Mouse (Mus musculus) 3134 (cell line): ENCODE results near the gene Zfp398.

ENCODE experiments used
- DNase-seq: peaks from one replicate; pipeline ENCODE4 v3.0.0-alpha.2; 2011; ENCODE audit warnings: low spot score; ENCODE audit not compliant: insufficient read length; ENCODE audit errors: extremely low read depth

The Zfp398 gene

DNA sequence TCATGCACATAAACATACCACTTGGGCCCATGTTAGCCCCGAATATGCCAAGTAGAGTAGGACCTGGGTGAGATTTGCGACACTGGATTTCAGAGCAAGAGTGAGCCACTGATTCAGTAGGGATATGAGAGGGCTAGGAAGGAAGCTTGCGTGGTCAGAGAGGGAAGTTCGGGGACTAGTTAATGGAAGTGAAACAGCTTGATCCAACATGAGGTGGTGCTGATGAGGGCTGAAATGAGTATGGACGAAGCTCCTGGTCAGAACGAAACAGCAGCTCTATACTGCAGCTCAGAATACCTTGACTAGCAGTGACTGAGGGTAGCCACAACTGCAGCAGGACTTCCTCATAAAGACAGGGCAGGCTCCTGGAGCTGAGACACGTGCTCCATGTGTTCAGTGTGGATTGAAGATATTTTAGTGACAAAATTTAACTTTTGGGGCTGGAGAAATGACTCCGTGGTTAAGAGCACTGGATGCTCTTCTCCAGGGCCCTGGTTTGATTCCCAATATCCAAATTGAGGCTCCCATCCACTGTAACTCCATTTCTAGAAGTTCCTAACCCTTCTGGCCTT is 53.4 kb downstream of the Zfp398 start:
- no peak for DNase-seq

GRCm38 (mm10) chr6:47899416-47899815 is 64.0 kb downstream of the Zfp398 start:
- DNase-seq, result no peak

- no peak for DNase-seq
These were observed 68.1 kb downstream of the Zfp398 start for GRCm38 (mm10) chr6:47903587-47903986.

- DNase-seq, result no peak
These were observed 68.9 kb downstream of the Zfp398 start for GRCm38 (mm10) chr6:47904361-47904760.

GRCm38 (mm10) chr6:47904917-47905695 is 69.6 kb downstream of the Zfp398 start:
- peak; percentile 11 for DNase-seq

- DNase-seq, result no peak
These were observed 70.9 kb downstream of the Zfp398 start for GRCm38 (mm10) chr6:47906326-47906725.

DNA sequence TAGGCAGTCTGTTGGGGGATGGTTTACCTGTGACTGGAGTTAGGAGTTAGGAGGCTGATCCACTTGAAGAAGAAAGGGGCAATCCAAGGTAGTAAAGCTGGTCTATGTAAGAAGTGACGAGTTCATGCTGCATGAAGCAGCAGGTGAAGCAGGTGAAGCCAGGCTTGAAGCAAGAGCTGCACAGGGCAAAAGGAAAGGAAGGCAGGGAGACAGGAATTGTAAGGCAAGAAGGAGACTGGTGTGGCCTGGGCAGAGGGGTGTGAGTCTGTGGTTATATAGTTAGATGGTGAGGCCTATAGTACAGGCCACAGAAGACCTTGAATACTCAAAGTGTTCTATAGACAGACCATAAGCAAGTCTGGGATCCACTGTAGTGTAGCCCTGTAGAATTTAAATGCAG is 73.5 kb downstream of the Zfp398 start:
- no peak for DNase-seq

DNA sequence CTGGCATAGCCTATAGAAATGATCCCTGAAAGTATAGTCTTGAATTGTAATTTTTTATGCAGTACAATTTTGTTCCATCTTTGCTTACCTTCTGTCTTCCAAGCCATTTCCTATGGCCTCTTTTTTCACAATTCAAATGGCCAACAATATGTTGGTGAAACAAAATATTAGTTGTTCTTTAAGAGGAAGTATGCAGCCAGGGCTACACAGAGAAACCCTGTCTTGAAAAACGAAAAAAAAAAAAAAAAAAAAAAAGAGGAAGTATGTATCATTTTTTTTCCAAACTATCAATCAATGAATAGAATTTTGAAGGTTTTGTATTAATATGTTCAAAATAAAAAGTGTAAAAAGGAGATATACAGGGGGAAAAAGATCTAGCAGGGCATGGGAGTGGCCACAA is 76.2 kb downstream of the Zfp398 start:
- DNase-seq, result no peak

DNA sequence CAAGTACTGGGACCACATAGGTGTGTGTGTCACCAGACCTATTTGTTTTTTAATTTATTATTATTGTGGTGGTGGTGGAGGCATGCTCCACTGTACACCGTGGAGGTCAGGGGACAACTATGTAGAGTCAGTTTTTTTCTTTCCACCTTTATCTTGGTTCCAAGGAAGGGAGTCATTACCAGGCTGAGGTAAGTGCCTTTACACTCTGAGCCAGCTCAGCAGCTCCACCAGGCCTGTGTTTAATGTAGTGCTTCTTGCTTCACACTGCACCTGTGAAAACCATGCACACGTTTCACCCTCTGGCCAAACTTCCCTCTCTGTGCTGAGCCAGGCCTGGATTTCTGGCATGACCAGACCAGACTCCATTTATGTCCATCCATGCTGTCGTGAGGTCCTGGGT is 77.5 kb downstream of the Zfp398 start:
- DNase-seq, result no peak

DNA sequence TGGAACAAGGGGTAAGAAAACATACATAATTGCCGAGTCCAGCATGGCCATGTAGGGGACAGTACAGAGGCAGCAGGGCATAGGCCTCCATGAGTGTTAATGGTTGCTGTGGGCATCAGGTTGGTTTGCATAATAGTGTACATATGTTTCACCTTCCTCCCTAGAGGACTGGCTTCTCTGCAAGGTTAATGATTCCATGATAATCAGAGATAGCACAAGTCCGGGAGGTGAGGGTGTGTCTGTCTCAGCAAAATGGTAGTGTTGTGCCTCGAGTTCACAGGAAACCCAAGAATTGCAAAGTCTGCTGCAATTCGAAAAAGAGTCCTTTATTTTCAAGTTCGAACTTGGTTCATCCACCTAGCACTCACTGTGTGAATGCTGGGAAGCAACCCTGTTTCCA is 81.6 kb downstream of the Zfp398 start:
- DNase-seq, result no peak

DNA sequence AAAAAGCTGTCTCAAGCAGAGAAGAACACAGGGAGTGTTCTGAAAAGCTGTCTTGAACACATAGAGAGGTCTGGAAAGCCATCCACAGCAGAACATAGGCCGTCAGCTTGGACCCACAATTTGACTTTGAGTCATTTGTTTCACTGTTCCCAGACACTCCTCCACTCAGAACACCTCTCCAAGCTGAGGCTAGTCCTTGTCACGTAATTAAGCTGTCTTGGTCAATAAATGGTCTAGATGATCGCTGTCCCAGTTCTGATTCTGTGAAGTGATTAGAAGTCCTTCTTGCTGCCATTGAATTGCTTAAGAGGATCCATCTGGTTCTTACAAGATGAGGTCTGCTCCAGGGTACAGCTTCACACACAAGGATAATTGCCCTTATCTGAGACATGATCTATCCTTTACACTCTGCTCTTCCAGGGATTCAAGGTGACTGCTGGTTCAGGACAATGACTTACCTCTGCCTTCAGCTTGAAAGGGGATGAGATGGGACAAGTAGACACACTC is 83.4 kb downstream of the Zfp398 start:
- DNase-seq, result no peak

DNA sequence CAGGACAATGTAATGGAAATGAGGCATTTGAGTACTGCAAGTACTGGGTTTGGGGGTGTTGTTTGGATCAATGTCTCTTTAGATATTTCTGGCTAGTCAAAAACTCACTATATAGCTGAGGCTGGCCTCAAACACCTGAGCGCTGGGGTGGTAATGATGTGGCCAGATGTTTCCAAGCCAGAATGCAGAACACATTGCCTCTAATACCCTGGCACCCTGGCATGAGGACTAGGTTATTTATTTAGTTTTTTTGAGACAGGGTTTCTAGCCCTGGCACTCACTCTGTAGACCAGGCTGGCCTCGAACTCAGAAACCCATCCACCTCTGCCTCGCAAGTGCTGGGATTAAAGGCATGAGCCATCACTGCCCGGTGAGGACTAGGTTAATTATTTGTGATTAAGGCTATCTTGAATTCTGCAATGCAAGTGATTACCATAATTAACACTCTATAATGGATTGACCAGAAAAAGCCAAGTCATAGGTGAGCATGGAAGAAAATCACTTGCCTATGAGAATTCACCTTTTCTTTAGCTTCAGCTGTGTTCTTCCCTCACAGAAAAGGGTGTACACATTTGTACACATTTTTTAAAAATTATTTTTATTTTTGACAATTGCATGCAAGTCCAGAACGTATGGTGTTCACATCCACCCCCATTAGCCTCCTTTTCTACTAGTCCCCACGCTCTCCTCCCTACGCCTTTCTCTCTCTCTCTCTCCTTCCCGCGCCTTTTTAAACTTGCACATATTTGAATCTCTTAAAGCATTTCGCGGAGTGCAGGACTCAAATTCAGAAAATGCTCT is 84.4 kb downstream of the Zfp398 start:
- DNase-seq, result no peak

DNA sequence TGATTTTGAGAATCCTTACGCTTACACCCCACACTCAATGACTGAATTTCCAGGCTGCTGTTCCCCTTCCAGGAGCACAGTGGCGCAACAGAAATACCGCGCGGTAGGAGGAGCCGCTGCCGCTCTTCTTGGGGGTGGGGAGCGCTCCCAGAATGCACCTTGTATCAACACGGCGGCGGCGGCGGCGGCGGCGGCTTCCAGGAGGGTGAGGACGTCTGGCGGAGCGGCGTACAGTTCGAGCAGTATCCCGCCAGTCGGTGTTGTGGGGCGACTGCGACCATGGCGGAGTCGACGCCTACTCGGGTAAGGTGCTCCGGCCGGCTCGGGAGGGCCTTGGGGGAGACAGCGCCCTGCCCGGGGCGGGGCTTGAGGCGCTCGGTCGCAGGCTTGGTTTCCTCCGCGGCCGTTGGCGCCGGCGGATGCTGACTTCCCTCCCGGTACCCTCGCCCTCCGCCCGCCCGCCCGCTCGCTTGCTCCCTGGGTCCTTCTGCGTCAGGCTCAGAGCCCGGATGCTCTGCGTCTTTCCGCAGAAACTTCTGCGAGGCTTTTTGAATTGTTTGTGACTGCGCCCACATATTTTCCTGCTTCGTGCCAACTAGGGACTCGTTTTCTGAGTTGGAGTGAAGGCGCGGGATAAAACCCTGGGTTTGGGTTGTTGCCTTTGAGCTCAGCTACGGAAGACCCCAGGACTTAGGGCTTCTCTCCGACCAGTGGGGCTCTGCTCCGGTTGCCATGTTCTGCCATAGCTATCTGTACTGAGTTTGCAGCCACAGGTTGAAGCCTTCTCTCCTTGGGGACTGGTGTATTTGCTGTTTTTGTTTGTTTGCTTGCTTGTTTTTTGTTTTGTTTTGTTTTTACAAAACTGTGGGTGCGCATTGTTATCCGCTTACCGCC is 85.2 kb downstream of the Zfp398 start, which contains the start of gene Zfp212:
Gene Zfp212, plus strand, starts transcription at position 30 of the 894 bp plus-strand sequence.
- peak; percentile 82 for DNase-seq
